Mouse (Mus musculus) heart, adult 2 months (tissue): Measurements from ENCODE around the gene Dnajc22. TPM values are rescaled to one million over a fixed set of nuclear protein-coding genes. Genes with fewer than 3 reads are reported as not detected.

ENCODE experiments used
- DNase-seq, 2 experiments: peaks; one replicate each; pipeline ENCODE4 v3.0.0; 2021
- H3K27ac ChIP-seq: fragments of 200-600 bp; 2 replicates; pipeline ENCODE4 v1.8.1; 2022
- H3K27me3 ChIP-seq: fragments of 200-500 bp; 2 replicates; pipeline ENCODE4 v1.6.1; 2012; ENCODE audit warnings: mild to moderate bottlenecking, low read length, inconsistent platforms, mixed read lengths; ENCODE audit not compliant: control insufficient read depth, insufficient read depth
- H3K36me3 ChIP-seq: fragments of 200-500 bp; 2 replicates; pipeline ENCODE4 v1.6.1; 2012; ENCODE audit warnings: low read length, inconsistent platforms; ENCODE audit not compliant: control insufficient read depth, insufficient read depth
- H3K4me1 ChIP-seq: fragments of 200-500 bp; 2 replicates; pipeline ENCODE4 v1.6.1; 2011; ENCODE audit warnings: low read length; ENCODE audit not compliant: control insufficient read depth, insufficient read depth
- H3K4me3 ChIP-seq: fragments of 200-600 bp; 2 replicates; pipeline ENCODE4 v1.8.1; 2022
- H3K79me2 ChIP-seq: fragments of 200-500 bp; replicated peaks from 2 replicates; pipeline ENCODE4 v1.6.1; 2012; ENCODE audit warnings: mild to moderate bottlenecking, inconsistent platforms, low read length, moderate library complexity, mixed read lengths; ENCODE audit not compliant: control insufficient read depth, insufficient read depth
- H3K9ac ChIP-seq: fragments of 200-500 bp; 2 replicates; pipeline ENCODE4 v1.6.1; 2012; ENCODE audit warnings: low read depth, mild to moderate bottlenecking, control low read depth, inconsistent platforms, low read length, mixed read lengths
- CTCF ChIP-seq: fragments of 200-600 bp; IDR thresholded peaks from 2 replicates; pipeline ENCODE4 v1.8.1; 2022; ENCODE audit warnings: antibody characterized with exemption, mild to moderate bottlenecking, moderate library complexity
- EP300 ChIP-seq: fragments of 200-500 bp; IDR thresholded peaks from 2 replicates; pipeline ENCODE4 v1.6.1; 2011; ENCODE audit warnings: low read depth, low read length, control low read depth; ENCODE audit not compliant: insufficient read depth
- POLR2A ChIP-seq: fragments of 200-500 bp; IDR thresholded peaks from 2 replicates; pipeline ENCODE4 v1.6.1; 2011; ENCODE audit warnings: mild to moderate bottlenecking, low read depth, low read length, control low read depth; ENCODE audit not compliant: insufficient read depth
- WGBS: fragments of 180-500 bp; shearing (Covaris S2); methylation state at CpG from one replicate; pipeline ENCODE4 v1.1.7; 2018; 5-methylcytosine and 5-hydroxymethylcytosine counted together
- intact Hi-C: fragments of 180-260 bp; cut with DNase I; formaldehyde crosslinking; loops from one replicate; pipeline ENCODE4 v1.15.1; 2025
- microRNA-seq, 2 experiments: library from miRNA; unstranded; fragments of <30 nt; microRNA quantifications; one replicate each; pipeline ENCODE4 v1.2.0; 2021
- polyA plus RNA-seq: library from polyadenylated mRNA; depleted of rRNA; stranded (reverse); fragments of >200 nt; gene quantifications from 2 replicates; pipeline ENCODE4 v1.2.3, GENCODE M21; 2012; rRNA removed
- total RNA-seq, 2 experiments: library from RNA; stranded (reverse); gene quantifications; 2 replicates each; pipeline ENCODE4 v1.2.3; 2021

Dnajc22 gene
- total and polyA plus RNA-seq, 3 experiments: 0.18 to 0.57 (median 0.44) TPM

DNA sequence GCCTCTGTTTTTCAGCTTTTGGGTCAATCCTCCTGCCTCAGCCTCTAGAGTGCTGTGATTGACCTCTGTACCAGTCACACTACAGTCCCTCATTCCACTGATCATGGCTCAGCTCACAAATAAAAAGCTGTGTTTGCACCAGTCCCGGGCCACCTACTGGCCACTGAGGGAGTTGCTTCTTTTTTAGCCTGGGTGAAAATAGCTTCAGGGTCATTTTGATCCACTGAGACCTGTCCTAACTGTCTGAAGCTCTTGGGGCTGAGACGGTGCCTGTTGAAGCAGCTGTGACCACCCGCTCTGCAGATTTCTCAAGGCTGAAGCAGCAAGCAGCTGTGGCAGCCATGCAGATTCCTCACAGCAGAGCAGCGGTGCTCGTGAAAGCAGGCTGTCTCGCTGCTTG is 46.7 kb downstream of the Dnajc22 start:
- WGBS: 56% methylated on average over 6 of the region's 6 CpGs
- intact Hi-C loops: loop anchor here (5.0 kb wide), 1 partner anchor 57 kb away; no protein-coding TSS in a partner anchor
- DNase-seq: peak in 1 of 2 experiments; percentile 49
- Histone ChIP-seq H3K79me2 (0 out of 2 replicates have a peak, but pooled peaks cover 2% of the 10 kb centered on the region), H3K9ac (no peak overlapping the region), H3K36me3 (no peaks in the 10 kb centered on the region), H3K4me3 (no peak overlapping the region), H3K4me1 (peaks cover 2% of the 10 kb centered on the region; the same call in 1 of the 2 replicates), H3K27ac (no peak overlapping the region), H3K27me3 (no peaks in the 10 kb centered on the region)
- TF ChIP-seq POLR2A (no peak), CTCF (peak; percentile 79)

DNA sequence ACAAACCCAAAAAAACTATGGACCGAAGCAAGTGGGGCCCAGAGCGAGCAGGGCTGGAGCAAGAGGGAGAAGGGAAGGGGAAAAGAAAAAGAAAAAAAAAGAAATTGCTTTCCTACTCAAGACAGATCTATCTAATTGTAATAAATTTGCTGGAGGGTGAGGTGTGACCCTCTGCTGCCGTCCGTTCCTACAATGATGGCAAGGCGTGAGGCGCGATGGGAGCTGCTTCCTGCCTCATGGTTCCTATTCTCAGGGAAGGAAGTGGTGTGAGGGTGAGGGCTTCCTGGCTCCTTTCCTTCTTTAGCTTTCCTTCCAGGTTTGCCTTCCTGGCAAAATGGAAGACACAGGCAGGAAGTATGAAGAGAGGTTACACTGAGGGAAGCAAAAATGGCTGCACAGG is 57.5 kb downstream of the Dnajc22 start:
- Histone ChIP-seq H3K4me1 (no peaks in the 10 kb centered on the region), H3K27ac (no peak overlapping the region), H3K36me3 (no peaks in the 10 kb centered on the region), H3K9ac (no peak overlapping the region), H3K27me3 (no peaks in the 10 kb centered on the region), H3K4me3 (no peak overlapping the region), H3K79me2 (no peaks in the 10 kb centered on the region)
- intact Hi-C loops: no loop called here
- no peak for DNase-seq
- TF ChIP-seq EP300: no peak
- TF ChIP-seq POLR2A: no peak
- no peak for TF ChIP-seq CTCF
- WGBS: 75% methylated on average over 7 of the region's 7 CpGs

DNA sequence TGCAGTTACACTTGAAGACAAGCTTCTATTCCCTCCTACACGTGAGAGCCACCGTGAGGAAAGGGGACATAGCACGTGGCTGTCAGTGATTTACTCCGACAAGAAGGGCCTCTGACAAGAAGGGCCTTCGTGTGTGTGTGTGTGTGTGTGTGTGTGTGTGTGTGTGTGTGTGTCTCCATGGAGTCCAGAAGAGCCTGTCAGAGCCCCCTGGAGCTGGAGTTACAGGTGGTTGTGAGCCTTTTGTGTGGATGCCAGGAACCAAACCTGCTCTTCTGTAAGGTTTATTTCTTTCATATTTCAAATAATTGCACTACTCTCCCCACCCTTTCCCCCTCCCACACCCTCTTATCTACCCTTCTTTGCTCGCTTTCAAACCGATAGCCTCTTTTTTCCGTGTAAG is 58.4 kb downstream of the Dnajc22 start:
- H3K79me2 ChIP-seq: no peaks in the 10 kb centered on the region
- H3K27me3 ChIP-seq: no peaks in the 10 kb centered on the region
- H3K27ac ChIP-seq: no peak overlapping the region
- no peak for DNase-seq
- no peaks in the 10 kb centered on the region for H3K36me3 ChIP-seq
- no peak overlapping the region for H3K9ac ChIP-seq
- H3K4me1 ChIP-seq: no peaks in the 10 kb centered on the region
- TF ChIP-seq EP300 (no peak), CTCF (no peak), POLR2A (no peak)
- intact Hi-C loops: no loop called here
- WGBS: 68% methylated on average over 8 of the region's 8 CpGs
- H3K4me3 ChIP-seq: no peak overlapping the region

DNA sequence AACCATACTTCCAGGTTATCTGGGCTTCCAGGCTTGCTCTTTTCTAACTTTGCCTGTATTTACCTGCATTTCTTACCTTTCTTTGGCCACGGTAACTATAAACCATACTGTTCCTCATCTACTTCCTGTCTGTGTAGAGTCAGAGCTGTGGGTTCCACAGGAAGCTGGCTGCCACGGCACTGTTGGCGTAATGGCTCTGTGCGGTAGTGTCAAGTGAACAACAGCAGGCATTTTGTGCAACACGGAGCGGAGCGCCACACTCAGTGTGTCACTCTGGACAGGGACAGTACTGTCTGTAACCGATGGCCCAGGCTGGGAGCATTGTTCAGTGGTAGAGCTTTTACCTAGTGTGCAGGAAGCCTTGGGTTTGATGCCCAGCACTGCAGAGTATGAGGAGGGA is 60.5 kb downstream of the Dnajc22 start:
- intact Hi-C loops: no loop called here
- DNase-seq: no peak
- Histone ChIP-seq H3K4me1 (no peaks in the 10 kb centered on the region), H3K27me3 (no peaks in the 10 kb centered on the region), H3K9ac (no peak overlapping the region), H3K27ac (no peak overlapping the region), H3K79me2 (no peaks in the 10 kb centered on the region), H3K36me3 (no peaks in the 10 kb centered on the region), H3K4me3 (no peak overlapping the region)
- WGBS: 87% methylated on average over 8 of the region's 8 CpGs
- TF ChIP-seq CTCF: no peak
- TF ChIP-seq POLR2A: no peak
- no peak for TF ChIP-seq EP300

Small RNA genes lying within 50 kb of the gene (microRNA-seq; reads per million reads assigned to microRNA genes)
- gene Mir6960: 2.3 to 2.8 reads per million in 2 experiments

Other genes with a start within 250 kb of the Dnajc22 start
- 10 to 100 TPM; 51.3 to 56.5 TPM for gene Kmt2d, start 222.0 kb upstream of the Dnajc22 start, total RNA-seq
- gene Kmt2d, start 222.0 kb upstream of the Dnajc22 start, polyA plus RNA-seq: 17.1 and 17.7 TPM in 2 replicates
- gene Rhebl1, start 198.6 kb upstream of the Dnajc22 start, total RNA-seq: 1 to 10 TPM; 1.6 to 2.3 TPM
- gene Rhebl1, start 198.6 kb upstream of the Dnajc22 start, polyA plus RNA-seq: 3.7 and 4.4 TPM in 2 replicates
- 1 to 10 TPM in 1 of 2 experiments, under 1 TPM in 1; 0.73 to 1.5 TPM for gene Dhh, start 194.6 kb upstream of the Dnajc22 start, total RNA-seq
- gene Dhh, start 194.6 kb upstream of the Dnajc22 start, polyA plus RNA-seq: 0.94 and 1.8 TPM in 2 replicates
- gene Lmbr1l, start 174.9 kb upstream of the Dnajc22 start, total RNA-seq: 10 to 100 TPM in 1 of 2 experiments, 1 to 10 TPM in 1; 7.1 to 11.1 TPM
- gene Lmbr1l, start 174.9 kb upstream of the Dnajc22 start, polyA plus RNA-seq: 23.2 and 25.0 TPM in 2 replicates
- 100 to 1,000 TPM; 129 to 144 TPM for gene Tuba1b, start 158.6 kb upstream of the Dnajc22 start, total RNA-seq
- gene Tuba1b, start 158.6 kb upstream of the Dnajc22 start, polyA plus RNA-seq: 534 and 728 TPM in 2 replicates
- gene Gm49450, start 139.6 kb upstream of the Dnajc22 start, total RNA-seq: not detected
- gene Gm49450, start 139.6 kb upstream of the Dnajc22 start, polyA plus RNA-seq: 26.2 TPM in 1 of 2 replicates, not detected in the other
- gene Tuba1a, start 139.5 kb upstream of the Dnajc22 start, total RNA-seq: 10 to 100 TPM; 57.0 to 85.0 TPM
- 165 and 235 TPM in 2 replicates for gene Tuba1a, start 139.5 kb upstream of the Dnajc22 start, polyA plus RNA-seq
- 10 to 100 TPM; 30.1 to 39.0 TPM for gene Tuba1c, start 63.3 kb upstream of the Dnajc22 start, total RNA-seq
- 58.6 and 74.4 TPM in 2 replicates for gene Tuba1c, start 63.3 kb upstream of the Dnajc22 start, polyA plus RNA-seq
- under 1 TPM; 0.13 to 0.80 TPM for gene Prph, start 38.0 kb upstream of the Dnajc22 start, total RNA-seq
- gene Prph, start 38.0 kb upstream of the Dnajc22 start, polyA plus RNA-seq: 1.00 and 2.1 TPM in 2 replicates
- under 1 TPM in 1 of 2 experiments, not detected in 1; 0.31 TPM for gene Troap, start 18.6 kb upstream of the Dnajc22 start, total RNA-seq
- gene Troap, start 18.6 kb upstream of the Dnajc22 start, polyA plus RNA-seq: 0.18 and 0.53 TPM in 2 replicates
- gene C1ql4, start 5.4 kb upstream of the Dnajc22 start, total RNA-seq: not detected
- gene C1ql4, start 5.4 kb upstream of the Dnajc22 start, polyA plus RNA-seq: not detected in 2 replicates
- gene Spats2, start 32.7 kb downstream of the Dnajc22 start, total RNA-seq: 1 to 10 TPM; 6.6 to 6.7 TPM
- 5.3 and 6.7 TPM in 2 replicates for gene Spats2, start 32.7 kb downstream of the Dnajc22 start, polyA plus RNA-seq
- under 1 TPM; 0.05 to 0.08 TPM for gene Kcnh3, start 131.7 kb downstream of the Dnajc22 start, total RNA-seq
- gene Kcnh3, start 131.7 kb downstream of the Dnajc22 start, polyA plus RNA-seq: 0.23 and 0.37 TPM in 2 replicates
- 10 to 100 TPM; 44.2 to 52.3 TPM for gene Mcrs1, start 158.8 kb downstream of the Dnajc22 start, total RNA-seq
- 62.1 and 67.1 TPM in 2 replicates for gene Mcrs1, start 158.8 kb downstream of the Dnajc22 start, polyA plus RNA-seq
- gene Prpf40b, start 201.9 kb downstream of the Dnajc22 start, total RNA-seq: 10 to 100 TPM; 18.9 to 23.4 TPM
- 39.5 and 39.7 TPM in 2 replicates for gene Prpf40b, start 201.9 kb downstream of the Dnajc22 start, polyA plus RNA-seq
- not detected for gene Fam186b, start 202.7 kb downstream of the Dnajc22 start, total RNA-seq
- gene Fam186b, start 202.7 kb downstream of the Dnajc22 start, polyA plus RNA-seq: 0.20 TPM in 1 of 2 replicates, not detected in the other